Mouse (Mus musculus) heart, adult 11 months (tissue): Measurements from ENCODE around the gene Rad52.

Experiments used
- DNase-seq: peaks from one replicate; pipeline ENCODE4 v3.0.0; 2022

Gene Rad52

DNA sequence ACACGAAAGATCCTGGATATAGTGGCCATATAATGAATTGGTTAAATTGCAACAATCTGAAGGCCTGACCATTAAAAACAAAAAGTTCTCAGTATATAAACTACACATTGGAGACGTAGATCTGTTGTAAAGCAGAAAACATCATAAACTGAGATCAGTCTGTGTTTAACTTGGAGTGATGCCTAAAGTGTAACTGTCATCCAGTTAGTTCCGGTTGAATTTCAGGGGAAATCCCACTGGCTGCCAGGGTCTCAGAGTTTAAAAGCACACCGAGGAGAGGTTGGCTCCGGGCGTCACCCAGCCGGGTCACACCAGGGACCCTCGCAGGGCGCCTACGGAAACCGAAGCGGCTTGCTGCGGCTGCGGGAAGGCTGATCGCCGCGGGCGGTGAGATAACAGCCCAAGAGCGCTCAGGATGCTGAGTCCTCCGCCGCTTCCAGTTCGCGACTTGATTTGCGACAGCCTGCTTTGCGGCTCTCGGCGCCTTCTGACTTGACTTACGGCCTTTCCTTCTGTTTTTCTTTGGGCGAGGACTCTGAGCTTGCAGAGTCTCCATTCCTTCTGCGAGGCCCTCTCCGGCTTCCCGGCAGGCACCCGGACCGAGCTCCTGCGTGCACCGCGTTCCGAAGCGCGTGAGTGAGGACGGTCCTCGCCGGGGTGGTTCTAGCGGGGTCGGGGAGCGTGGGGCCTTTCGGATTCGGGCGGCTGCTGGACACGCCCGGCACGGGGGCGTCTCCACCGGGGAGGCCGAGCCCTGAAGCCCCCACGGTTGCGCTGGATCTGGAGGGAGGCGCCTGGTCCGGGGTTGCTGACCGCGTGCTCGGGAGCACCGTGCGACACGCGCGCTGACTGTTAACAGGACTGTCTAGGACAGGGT lies at the start of gene Rad52:
Gene Rad52, plus strand, starts transcription at position 495 of the 877 bp plus-strand sequence.
- DNase-seq, result peak; percentile 99

DNA sequence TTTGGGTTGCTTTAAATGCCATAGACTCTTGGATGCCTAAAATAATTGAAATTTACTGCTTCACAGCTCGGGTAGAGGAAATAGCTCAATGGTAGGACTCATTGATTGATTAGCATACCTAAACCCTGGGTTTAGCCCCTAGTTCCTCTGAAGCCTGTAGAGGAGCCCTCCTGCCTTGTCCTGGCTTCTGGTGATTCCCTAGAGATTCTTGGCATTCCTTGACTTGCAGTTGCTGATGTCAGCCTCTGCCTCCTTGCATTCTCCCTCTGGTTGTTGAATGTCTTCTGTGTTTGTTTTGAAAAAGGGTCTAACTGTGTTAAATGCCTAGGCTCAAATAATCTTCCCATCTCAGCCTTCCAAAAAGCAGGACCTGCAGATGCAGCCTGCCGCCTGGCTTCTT lies 48.3 kb upstream of the Rad52 start:
- no peak for DNase-seq

DNA sequence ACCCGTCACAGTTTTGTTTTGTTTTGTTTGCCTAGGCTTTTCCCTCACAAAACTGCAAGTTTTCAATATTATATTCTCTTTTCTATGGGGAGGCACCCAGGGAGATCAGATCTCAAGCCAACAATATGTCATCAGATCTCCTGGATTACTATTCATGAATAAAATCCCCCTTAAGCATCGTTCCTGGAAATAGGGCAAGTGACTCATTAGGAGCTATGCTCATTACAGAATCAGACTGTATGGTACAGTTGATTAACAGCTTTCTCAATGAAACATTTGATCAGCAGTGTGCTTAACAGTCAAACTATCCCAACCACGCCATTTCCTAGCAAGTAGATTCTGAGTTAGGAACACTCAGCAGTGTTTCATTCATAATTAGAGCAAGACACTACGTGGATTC lies 47.0 kb upstream of the Rad52 start:
- DNase-seq, result no peak

DNA sequence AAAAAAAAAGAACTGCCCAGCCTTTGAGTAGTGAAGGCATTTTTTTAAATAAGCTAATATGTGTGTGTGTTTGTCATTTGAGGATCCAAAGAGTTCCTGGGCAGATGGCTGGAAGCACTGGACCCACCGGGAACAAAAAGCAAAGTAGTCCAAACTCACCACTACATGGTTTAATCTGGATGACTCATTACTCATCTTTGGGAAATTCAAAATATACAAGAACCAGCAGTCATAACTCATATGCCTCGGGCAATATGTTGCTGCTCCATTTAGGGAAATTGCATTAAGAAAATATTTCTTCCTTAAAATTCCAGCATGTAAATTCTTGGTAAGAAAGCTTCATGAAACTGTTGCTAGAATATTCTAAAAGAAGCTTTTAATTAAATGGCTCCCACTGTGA lies 42.3 kb upstream of the Rad52 start:
- no peak for DNase-seq

DNA sequence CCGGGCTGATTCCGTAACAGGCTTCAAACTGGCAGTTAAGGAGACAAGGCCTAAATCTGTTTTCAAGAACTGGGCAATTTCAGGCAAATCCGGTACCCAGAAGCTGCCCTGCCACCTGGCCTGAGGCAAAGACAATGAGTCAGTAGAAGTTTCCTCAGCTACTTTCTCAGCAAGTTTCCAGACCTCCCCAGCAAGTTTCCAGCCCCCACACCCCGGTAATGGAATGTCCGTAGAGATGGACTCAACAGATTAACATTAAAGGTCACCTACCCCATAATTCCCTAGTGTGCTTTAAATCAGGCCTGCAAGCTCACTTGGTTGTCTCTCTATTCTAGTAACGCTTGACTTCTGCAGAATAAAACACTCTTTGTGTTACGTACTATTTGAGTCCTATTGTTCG lies 41.0 kb upstream of the Rad52 start:
- no peak for DNase-seq

DNA sequence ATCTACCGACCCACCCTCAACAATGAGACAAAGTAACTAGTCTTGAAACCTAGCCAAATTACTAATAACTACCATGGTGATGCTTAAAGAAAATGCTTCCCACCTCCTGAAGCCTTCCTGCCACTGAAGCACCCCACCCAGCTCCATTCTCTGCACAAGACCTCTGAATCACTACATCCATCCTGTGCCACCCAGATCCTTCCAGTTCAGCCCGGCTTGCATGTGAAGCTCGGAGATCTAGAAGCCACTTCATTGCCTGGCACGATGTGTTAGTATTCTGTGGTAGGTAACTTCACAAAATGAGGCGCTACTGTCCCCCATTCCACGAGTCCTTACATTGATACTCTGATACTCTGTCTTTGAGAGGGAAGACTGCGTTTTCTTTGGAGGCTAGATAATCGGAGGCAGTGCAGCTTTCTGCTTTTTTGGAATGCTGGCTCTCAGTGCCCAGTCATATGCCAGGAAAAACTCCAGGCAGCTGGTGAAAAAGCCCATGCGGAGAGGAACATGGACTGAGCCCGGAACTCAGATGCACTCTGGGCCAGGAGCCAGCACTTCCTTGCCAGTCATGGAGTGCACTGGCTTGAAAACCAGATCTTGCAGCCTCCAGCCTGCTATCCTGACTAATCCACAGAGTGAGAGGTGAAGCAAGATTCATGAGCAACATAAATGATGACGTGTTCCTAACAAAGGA lies 38.0 kb upstream of the Rad52 start:
- peak; percentile 97 for DNase-seq

DNA sequence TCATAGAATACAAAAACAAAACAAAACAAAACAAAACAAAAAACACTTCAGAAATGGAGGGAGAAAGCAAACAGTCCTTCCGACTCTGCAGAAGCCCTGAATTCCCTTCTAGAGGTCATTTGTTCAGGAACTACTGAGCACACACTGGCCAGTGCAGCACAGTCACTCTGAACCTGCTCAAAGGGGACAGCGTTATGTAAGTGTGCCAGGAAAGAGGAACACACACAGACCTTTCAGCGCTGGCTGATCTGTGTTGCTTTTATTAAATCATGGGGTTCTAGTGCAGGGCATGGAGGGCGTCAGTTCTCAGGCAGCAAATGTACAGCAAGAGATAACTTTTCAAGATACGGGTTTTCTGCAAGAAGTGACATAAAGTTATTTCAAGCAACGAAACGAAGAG lies 19.3 kb upstream of the Rad52 start:
- DNase-seq, result peak; percentile 82

DNA sequence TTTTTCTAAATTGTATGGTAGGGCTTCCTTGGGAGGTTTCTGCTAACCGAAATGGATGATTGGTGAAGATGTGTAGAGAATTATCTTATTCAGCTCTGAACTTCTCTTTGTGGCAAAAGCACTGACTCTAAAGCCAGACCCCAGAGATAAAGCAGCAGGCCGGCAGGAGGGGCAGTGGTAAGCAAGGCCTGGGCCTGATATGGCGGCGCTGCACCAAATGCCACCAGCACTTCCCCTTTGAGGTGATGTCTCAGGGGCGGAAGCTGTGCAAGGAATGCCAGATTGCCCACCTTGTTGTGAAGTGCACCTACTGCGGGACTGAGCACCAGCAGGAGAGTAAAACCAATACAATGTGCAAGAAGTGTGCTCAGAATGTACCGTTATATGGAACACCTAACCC lies 9.8 kb upstream of the Rad52 start:
- DNase-seq, result peak; percentile 46

DNA sequence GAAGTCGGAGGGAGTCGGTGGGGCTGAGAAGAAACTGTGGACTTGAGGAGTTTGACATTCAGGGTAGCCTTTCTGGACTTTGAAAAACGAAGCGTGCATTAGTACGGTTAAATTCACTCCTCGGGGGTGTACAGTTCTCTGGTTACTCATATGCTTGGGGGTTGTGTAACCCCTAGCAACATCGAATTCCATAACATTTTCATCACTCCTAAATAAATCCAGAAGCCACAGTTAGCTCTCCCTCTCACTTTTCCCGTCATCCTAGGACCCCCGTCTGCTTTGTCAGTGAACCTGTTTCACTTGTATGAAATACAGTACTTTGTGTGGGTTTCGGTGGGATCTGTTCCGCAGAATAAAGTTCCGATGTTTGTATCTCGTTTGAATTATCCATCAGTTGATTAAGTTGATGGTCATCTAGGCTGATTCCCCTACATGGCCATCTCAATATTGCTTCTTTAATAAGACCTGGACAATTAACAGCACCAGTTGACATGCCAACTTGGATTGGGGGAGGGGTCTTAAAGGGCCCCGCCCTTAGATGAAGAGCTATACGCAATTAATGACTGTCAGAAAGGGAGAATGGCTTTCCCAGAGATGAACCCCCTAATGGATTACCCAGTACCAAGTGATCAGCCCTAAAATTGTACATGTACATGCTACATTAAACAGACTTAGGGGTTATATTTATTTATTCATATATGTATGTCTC lies 737 bp downstream of the Rad52 start:
- peak; percentile 86 for DNase-seq

DNA sequence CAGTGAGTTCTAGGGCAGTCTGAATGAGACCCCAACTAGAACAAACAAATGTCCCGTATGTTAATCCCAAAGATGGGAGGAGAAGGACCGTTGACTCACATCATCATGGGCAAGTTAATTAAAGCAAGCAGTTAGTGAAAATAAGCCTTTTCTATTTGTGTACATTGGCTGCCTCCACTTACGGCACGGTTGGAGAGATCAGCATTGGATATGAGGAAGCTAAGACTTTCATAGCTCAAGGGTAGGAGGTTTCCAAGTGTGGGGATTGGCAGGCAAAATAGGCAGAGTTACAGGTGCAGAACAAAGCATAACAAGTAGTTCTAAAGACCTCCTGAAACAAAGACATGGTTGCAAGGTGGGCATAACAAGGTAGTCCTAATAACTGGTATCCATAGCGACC lies 3.0 kb downstream of the Rad52 start:
- DNase-seq, result no peak

DNA sequence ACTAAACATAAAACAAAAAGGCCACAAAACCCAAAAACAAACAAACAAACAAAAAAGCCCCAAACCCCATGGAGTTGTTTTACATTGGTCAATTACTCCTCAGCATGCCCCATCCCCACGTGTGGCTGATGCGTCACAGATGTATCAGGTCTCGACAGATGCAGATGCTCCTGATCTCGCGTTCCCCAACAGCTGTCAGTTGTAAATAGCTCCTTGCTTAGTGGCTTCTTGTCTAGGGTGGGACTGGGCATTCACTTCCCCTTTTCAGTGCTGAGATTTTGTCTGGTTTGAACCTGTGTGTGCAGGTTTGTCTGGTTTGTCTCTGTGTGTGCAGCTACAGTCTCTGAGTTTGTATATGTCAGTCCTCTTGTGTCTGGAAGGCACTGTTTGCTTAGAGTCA lies 9.5 kb downstream of the Rad52 start:
- no peak for DNase-seq

DNA sequence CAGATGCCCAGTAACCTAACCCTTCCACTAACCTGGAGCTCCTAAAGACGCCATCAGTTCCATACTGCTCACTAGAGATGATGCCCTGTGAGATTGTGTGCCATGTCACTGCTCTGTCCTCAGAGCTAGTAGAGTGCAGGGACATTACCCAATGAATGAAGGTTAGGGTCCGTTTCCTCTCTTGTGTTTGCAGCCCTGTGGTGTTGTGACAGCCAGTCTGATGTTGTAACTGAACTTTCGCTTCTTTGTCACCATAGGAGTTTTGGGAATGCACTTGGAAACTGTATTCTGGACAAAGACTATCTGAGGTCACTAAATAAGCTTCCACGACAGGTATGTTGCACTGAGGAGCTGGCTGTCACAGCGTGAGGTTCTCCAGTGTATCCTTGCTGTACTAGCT lies 13.2 kb downstream of the Rad52 start:
- peak; percentile 68 for DNase-seq

DNA sequence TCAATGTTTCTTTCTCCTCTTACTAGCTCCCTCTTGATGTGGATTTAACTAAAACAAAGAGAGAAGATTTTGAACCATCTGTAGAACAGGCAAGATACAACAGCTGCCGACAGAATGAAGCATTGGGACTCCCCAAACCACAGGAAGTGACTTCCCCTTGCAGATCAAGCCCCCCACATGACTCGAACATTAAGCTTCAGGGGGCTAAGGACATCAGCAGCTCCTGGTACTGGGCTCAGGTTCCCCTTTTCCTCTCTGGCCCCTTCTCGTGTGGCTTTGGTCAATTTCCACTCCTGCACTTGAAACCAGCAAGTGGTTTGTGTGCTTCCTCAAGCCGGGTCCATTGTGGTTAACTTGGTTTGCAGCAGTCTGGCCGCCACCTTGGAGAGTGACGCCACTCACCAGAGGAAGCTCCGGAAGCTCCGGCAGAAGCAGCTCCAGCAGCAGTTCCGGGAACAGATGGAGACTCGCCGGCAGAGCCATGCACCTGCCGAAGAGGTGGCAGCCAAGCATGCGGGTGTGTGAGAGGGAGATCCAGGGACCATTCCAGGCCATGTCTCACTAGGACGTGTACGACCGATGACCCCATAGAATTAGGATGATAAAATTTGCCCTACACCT lies 16.2 kb downstream of the Rad52 start:
- DNase-seq, result peak; percentile 95

DNA sequence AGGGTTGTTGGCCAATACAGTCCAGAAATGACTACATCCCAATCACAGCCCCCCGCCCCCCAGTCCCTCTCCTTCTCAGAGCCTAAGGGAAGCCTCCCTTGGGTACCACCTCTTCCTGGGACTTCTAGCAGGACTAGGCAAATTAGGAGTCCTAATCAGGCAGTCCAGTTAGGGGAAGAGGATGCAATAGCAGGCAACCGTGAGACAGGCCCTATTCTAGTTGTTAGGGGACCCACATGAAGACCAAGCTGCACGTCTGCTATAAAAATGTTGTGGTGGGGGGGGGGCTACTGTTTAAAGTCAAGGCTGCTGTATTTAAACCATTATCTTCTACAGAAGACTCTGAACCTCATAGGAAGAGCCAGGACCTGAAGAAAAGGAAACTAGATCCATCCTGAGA lies 19.6 kb downstream of the Rad52 start:
- peak; percentile 72 for DNase-seq

DNA sequence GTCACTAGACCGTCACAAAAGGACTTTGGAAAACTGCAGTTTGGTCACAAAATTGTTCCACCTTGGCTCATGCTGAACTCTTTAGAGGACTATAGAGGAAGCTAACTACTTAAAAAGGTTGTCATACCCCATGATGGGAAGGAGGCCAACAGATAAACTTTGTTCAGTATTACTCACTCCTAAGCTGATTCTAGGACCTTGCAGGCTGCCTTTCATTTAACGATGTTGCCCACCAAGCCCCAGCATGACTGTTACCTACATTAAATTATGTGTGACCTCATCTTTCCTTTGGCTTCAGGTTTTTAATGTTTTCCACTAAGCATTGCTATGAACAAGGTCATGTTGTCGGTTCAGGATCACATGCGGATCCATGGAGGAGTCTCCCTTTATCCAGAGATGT lies 20.0 kb downstream of the Rad52 start:
- peak; percentile 51 for DNase-seq

DNA sequence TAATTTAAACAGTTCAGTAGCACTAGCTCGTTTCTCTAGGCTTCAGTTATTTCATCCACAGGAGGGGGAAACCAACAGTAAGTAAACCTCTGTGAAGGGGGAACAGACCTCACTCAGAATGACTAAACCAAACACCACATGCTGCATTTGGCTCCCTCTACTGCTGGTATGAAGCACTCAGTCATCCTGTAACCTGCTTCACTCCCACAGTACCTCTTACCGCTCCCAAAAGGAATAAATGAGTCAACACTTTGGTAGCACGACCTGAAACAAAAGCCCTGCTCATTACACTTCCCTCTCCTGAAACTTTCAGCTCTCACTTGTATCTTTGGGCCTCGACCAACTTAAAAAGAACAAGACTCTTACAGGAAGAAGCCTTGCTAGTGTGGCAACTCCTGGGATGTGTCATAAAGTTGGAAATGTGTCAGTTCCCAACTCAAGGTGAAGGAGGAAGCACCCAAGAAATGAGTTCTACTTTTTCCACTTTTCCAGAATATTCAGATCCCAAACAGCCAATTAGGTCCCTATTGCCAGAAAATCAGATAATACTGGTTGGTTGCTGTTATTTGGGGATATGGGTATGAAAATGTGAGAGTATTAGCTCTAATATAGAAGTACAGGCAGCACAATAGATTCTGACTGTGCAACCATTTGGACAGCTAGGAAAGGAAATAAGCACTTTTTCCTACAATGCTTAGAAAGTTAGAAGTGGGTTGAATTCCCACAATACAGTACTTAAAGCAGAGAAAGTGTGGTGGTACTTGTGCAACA lies 21.9 kb downstream of the Rad52 start:
- DNase-seq, result peak; percentile 62
